Mouse (Mus musculus): ENCODE data around the gene Gm45713.
"Not testable (repeated sequence)": the region's sequence is repeated elsewhere in the genome, so short reads cannot be mapped to it uniquely, and the experiment has no call there.

The Gm45713 gene

GRCm38 (mm10) chr7:45124224-45125143 lies 11.5 kb downstream of the Gm45713 start, which contains the start of gene Rps11:
Gene Rps11 (minus strand): TSS chr7:45124439.
- peak; percentile 99 for DNase-seq (ENCODE audit: low read depth, low spot score)

DNA sequence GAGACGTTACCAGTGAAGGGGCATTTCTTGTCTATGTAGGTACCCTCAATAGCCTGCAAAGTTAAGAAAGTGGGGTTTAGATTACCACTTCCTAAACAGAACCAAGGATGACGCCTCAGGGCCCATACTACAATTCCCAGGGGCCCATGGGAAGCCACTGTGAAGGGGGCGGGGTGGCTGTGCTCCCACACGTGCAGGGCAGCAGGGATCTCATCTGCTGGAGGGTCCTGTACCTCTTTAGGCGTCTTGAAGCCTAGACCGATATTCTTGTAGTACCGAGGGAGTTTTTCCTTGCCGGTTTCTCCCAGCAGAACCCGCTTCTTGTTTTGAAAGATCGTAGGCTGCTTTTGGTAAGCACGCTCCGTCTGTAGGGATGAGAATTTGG lies 12.9 kb downstream of the Gm45713 start:
- peak; percentile 53 for DNase-seq (ENCODE audit: low read depth, low spot score)

DNA sequence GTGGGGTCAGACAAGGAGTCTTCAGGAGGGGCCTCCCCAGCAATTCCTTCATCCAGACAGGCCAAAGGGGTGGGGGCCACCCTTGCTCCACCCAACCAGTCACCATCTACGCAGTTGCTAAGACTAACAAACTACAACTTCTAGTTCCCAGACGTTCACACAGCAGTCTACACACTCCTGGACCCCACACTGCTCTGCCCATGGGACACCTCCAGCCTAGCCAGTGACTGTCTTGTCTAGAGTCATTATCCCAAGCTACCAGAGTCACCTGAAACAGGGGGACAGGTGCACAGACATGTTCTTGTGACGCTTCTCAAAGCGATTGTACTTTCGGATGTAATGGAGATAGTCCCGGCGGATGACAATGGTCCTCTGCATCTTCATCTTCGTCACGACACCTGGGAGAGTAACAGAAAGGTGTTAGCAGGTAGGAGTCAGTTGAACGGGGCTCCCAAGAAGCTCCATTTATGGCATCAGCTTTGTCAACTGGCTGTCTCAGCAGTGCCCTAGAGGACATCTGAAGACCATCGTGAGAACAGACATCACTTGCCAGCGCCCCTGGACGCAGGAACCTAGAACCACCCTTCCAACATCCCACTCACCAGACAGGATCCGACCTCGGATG lies 13.4 kb downstream of the Gm45713 start:
- peak; percentile 26 for DNase-seq (ENCODE audit: low read depth, low spot score)

DNA sequence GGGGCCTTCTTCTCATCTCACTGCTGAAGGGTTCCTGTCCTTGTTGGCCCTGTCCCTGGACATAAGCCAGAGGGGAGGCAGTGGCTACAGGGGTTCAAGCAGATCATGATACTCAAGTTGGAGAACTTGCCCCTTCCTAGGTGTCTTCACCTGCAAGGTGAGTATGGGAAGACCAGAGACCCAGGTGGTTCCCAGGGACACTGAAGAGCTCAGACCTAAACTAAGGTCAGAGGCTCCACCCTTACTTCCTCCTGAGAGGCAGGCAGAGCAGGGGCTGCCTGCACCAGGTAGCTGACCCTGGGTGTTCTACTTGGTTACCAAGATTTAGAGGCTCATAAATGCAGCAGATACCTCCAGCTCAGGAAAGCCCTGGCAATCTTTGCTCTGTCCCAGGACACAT lies 14.1 kb downstream of the Gm45713 start:
- no peak for DNase-seq (ENCODE audit: low read depth, low spot score)

GRCm38 (mm10) chr7:45121404-45121803 lies 14.6 kb downstream of the Gm45713 start:
- DNase-seq (ENCODE audit: low read depth, low spot score), result peak; percentile 92

DNA sequence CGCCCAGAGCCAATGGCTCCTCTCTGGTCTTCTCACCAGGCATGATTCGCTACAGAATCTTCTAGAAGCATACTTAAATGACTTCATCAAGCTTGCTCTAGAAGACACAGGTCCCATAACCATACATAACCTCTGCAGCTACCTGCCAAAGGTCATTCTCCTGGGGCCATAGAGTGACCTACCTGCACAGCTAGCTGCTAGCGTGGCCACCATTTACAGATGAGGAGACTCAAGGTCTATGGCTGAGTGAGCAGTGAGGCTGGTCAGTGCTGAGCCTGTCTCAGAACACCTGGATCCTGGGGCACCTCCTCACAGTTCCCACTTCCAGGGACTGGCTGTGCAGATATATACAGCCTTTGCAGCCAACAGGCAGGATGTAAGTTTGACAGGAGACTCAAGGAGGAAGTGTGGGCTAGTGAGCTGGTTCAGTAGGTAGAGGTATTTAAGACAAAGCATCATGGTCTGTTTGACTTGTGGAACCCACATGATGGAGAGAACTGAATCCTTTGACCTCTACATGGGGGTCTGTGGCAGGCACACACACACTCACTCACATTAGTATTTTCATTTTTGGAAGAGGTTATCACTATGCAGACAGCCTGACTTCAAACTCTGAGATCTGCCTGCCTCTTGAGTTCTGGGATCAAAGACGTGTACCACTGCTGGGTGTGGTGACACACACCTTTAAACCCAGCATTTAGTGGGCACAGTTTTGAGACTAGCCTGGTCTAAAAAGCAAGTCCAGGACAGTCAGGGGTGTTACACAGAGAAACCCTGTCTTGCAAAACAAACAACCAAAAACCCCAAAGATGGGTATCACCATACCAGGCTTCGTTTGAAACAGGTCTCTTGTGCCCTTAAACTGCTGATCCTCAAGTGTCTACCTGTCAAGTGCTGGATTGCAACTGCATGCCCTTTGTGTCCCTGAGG lies 16.0 kb downstream of the Gm45713 start:
- peak; percentile 55 for DNase-seq (ENCODE audit: low read depth, low spot score)

- DNase-seq (ENCODE audit: low read depth, low spot score), result no peak
Observed at GRCm38 (mm10) chr7:45118336-45118735, 17.7 kb downstream of the Gm45713 start.

GRCm38 (mm10) chr7:45117566-45117965 lies 18.5 kb downstream of the Gm45713 start:
- no peak for DNase-seq (ENCODE audit: low read depth, low spot score)

DNA sequence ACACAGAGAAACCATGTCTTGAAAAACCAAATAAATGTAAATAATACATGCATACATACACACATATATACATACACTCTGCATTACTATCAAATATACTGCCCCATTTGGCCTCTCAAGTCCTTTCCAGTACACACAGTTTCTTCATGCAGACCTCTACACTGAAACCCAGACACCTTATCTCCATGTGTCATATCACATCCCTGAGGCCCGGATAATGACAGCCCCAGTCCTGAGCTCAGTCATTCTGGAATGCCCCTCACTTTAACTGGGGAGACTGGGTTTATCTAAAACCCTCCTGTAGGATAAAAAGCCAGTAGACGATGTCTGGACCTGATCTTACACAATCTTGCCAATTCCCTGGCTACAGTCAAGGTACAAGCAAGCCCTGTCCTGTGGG lies 22.6 kb downstream of the Gm45713 start:
- DNase-seq (ENCODE audit: low read depth, low spot score), result no peak

DNA sequence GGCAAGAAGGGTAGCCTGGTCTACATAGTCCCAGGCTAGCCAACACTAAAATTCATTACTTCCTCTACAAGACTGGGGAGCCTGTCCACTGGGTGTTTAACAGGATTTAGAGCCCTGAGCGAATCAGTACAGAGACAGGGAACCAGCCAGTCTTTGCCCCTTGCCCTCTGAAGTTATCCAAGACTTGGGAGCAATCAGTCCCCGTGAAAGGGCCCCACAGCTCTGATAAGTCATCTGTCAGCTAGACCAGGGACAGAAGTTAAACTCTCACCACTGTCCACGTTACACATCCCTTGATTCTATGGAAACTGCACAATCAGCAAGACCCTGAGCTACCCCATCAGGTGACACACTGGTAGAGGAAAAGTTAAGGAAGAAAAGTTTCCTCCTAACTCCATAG lies 23.5 kb downstream of the Gm45713 start:
- DNase-seq (ENCODE audit: low read depth, low spot score), result no peak

GRCm38 (mm10) chr7:45111940-45112339 lies 24.1 kb downstream of the Gm45713 start:
- no peak for DNase-seq (ENCODE audit: low read depth, low spot score)

GRCm38 (mm10) chr7:45110089-45110488 lies 25.9 kb downstream of the Gm45713 start:
- DNase-seq (ENCODE audit: low read depth, low spot score), result not testable (repeated sequence)

GRCm38 (mm10) chr7:45107052-45107645 lies 28.9 kb downstream of the Gm45713 start:
- DNase-seq (ENCODE audit: low read depth, low spot score), result peak; percentile 33

DNA sequence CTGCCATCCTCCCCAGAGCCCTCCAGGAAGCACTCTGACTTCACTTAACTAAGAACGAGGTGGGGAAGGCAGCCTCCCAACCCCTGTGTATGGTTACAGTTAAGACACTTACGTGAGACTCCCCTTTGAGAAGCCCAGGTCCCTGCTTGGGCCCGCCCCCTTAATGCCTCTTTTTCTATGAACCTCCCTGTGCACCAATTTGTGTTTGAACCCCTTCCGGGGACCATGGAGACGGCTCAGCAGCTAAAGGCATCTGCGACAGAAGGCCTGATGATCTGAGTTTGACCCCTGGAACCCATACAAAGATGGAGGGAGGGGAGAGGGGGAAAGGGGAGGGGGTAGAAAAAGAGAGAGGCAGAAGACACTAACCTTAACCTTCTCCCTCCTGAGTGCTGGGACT lies 29.6 kb downstream of the Gm45713 start:
- DNase-seq (ENCODE audit: low read depth, low spot score), result no peak

DNA sequence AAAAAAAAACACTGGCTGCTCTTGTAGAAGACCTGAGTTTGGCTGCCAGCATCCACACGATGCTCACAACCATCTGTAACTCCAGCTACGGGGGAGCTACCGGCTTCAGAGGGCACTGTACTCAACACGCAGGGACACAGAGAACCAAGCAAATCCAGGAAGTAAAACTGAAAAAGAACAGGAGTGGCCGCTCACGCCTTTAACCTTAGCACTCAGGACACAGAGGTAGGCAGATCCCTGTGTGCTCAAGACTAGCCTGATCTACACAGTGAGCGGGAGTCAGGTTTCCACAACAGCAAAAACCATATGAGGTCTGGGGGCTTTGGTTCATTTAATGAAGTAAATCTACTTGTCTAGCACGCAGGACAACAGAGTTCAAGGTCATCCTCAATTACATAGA lies 30.5 kb downstream of the Gm45713 start:
- DNase-seq (ENCODE audit: low read depth, low spot score), result no peak

DNA sequence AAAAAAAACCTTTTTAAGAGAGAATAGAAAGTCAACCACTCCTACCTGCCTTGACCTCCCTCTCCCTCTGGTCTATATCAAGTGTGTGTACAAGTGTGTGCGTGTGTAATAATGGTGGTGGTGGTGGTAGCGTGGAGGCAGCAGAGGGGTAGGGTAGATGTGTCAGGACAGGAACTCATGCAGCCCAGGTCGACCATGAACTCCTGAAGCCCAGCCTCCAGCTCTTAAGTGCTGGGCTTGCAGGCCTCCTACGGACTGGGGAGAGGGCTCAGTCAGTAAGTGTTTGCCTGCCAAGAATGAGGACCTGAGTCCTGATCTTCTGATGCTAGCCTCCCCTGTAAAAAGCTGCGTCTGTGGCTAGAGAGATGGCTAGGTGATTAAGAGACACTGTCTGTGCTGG lies 31.1 kb downstream of the Gm45713 start:
- no peak for DNase-seq (ENCODE audit: low read depth, low spot score)

GRCm38 (mm10) chr7:45103652-45104180 lies 32.3 kb downstream of the Gm45713 start, which contains the start of gene Fcgrt:
Gene Fcgrt (minus strand): TSS chr7:45103851.
- no peak for DNase-seq (ENCODE audit: low read depth, low spot score)

DNA sequence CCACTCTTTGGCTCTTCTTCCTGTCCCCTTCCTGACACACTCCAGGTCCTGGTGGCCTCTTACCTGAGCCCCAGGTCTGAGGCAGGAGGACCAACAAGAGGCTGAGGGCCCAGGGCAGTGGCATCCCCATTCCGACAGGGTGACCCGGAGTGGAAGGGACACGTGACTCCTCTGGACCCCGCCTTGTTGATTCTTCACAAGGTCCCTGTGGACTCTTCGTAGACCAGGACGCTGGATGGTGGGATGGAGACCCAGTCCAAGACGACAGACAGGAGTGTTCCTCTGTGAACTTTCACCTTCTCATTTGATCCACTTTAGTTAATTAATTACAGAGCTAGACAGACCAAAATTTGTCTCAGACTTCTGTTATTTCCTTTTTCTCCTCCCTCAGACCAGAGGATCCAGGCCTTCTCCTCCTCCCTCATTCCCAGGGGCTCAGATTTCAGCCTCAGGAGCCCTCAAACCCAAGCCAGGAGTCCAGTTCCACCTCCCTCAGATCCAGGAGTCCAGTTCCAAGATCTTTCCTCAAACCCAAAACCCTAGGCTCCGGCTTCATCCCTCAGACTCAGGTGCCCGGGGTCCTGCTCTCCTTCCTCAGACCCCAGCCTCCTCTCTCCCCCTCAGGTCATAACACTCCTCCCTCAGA lies 33.0 kb downstream of the Gm45713 start:
- DNase-seq (ENCODE audit: low read depth, low spot score), result no peak

GRCm38 (mm10) chr7:45102441-45102840 lies 33.6 kb downstream of the Gm45713 start:
- DNase-seq (ENCODE audit: low read depth, low spot score), result no peak

- DNase-seq (ENCODE audit: low read depth, low spot score), result no peak
Observed at GRCm38 (mm10) chr7:45100046-45100445, 36.0 kb downstream of the Gm45713 start.
